Mouse (Mus musculus) midbrain, embryonic 12.5 days (tissue): ENCODE results near the gene Megf6. TPM values are rescaled to one million over a fixed set of nuclear protein-coding genes. Genes with fewer than 3 reads are reported as not detected.

Experiments
- ATAC-seq: fragments of 200-750 bp; cut with Nextera tagmentation; 2 replicates; pipeline ENCODE4 v1.8.0; 2017; ENCODE audit warnings: low read depth, moderate TSS enrichment, moderate library complexity; ENCODE audit not compliant: low FRiP score
- H3K27ac ChIP-seq: fragments of 300-500 bp; sonication (generic); replicated peaks from 2 replicates; pipeline ENCODE4 v1.5.1; 2016; ENCODE audit warnings: mild to moderate bottlenecking
- H3K27me3 ChIP-seq: fragments of 300-500 bp; sonication (generic); 2 replicates; pipeline ENCODE4 v1.6.1; 2016; ENCODE audit warnings: mild to moderate bottlenecking
- H3K36me3 ChIP-seq: fragments of 300-500 bp; sonication (generic); 2 replicates; pipeline ENCODE4 v1.6.1; 2016
- H3K4me1 ChIP-seq: fragments of 300-500 bp; sonication (generic); 2 replicates; pipeline ENCODE4 v1.6.1; 2016
- H3K4me2 ChIP-seq: fragments of 300-500 bp; sonication (generic); replicated peaks from 2 replicates; pipeline ENCODE4 v1.6.1; 2016; ENCODE audit warnings: mild to moderate bottlenecking, moderate library complexity
- H3K4me3 ChIP-seq: fragments of 300-500 bp; sonication (generic); 2 replicates; pipeline ENCODE4 v1.5.1; 2016; ENCODE audit warnings: mild to moderate bottlenecking
- H3K9ac ChIP-seq: fragments of 300-500 bp; sonication (generic); replicated peaks from 2 replicates; pipeline ENCODE4 v1.6.1; 2016; ENCODE audit warnings: mild to moderate bottlenecking, moderate library complexity
- H3K9me3 ChIP-seq: fragments of 300-500 bp; sonication (generic); 2 replicates; pipeline ENCODE4 v1.6.1; 2016; ENCODE audit warnings: mild to moderate bottlenecking
- WGBS: fragments of 180-500 bp; shearing (Covaris S2); methylation state at CpG from one replicate; pipeline ENCODE4 v1.1.7; 2016; 5-methylcytosine and 5-hydroxymethylcytosine counted together
- polyA plus RNA-seq: library from polyadenylated mRNA; unstranded; fragments of >200 nt; fragmentation: Nextera tagmentation; extraction: Ambion mirVana; gene quantifications from 2 replicates; pipeline ENCODE4 v1.2.1, GENCODE M21; 2016

The Megf6 gene
- polyA plus RNA-seq, 1 experiment from 2014 or later: 29.5 TPM

DNA sequence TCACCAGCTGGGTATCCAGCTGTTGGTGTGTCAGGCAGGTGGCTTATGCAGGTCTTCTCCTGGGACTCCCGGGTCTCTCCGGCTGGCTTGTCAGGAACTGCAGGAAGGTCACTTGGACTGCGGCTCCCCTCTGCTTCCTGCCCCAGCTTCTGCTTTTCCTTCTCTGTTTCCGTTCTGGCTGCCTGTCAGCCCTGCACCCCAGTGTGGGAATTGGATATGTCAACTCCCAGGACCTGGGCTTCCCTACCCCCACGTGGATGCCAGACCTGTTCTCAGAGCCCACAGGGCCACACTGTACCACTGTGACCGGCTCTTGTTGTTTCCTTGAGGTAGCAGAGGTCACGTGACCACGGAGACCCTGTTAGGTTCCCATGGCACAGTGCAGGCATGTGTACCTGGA is 18.4 kb downstream of the Megf6 start:
- Histone ChIP-seq H3K36me3 (no peaks in the 10 kb centered on the region), H3K4me3 (no peak overlapping the region), H3K4me2 (no peak overlapping the region), H3K9me3 (no peaks in the 10 kb centered on the region), H3K27ac (no peak overlapping the region), H3K9ac (no peak overlapping the region), H3K4me1 (no peaks in the 10 kb centered on the region), H3K27me3 (no peaks in the 10 kb centered on the region)
- no peak for ATAC-seq
- 75% methylated on average over 8 of the region's 8 CpGs for WGBS

DNA sequence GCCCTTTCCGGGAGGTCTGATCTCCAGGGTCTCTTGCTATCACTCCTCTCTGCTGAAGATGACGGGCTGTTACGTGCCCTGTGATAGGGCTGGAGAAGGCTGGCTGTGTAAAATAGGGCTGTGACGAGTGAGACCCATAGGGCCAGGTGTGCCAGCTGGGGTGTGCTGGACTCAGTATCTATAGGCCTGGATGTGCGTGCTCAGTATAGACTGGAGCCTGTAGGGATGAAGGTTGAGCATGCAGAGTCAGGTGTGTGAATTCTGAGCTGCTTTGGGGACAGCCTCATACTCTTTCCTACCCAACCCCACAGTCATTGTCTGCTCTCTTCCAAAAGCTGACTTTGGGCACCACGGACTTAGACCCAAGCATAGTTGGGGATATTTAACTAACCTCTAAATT is 27.4 kb downstream of the Megf6 start:
- ATAC-seq: peak; percentile 27
- peak overlapping the region; percentile 61; the same call in 1 of the 2 replicates for H3K27ac ChIP-seq
- peaks cover 23% of the 10 kb centered on the region for H3K4me1 ChIP-seq
- H3K4me2 ChIP-seq: no peak overlapping the region
- H3K9me3 ChIP-seq: no peaks in the 10 kb centered on the region
- H3K9ac ChIP-seq: no peak overlapping the region
- H3K4me3 ChIP-seq: no peak overlapping the region
- no peaks in the 10 kb centered on the region for H3K27me3 ChIP-seq
- no peaks in the 10 kb centered on the region for H3K36me3 ChIP-seq
- 44% methylated on average over 6 of the region's 6 CpGs for WGBS

DNA sequence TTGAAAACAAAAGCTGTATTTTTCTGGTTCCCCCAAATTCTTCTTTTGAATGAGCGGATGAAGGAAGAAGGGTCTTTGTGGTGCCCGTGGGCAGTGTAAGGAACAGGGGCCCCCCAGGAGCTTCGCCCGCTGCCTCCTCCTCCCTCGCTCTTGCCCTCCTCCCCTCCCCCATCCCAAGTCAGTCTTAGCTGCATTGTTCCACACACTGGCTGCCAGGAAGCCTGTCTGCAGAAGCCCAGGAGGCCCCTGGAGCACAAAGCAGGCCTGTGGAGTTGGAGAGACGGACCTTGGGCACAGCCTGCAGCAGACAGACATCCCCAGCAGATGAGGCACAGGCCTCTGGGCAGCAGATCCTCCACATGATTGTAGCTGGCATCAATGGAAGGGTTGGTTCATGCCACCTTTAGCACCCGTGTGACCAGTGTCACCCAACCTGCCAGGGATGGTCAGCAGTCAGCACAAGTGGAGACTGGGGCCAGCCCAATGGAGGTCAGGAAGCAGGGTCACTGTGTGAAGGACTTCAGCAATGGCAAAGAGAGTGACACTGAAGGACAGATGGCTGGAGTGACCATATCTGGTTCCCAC is 27.9 kb downstream of the Megf6 start:
- Histone ChIP-seq H3K27ac (peak overlapping the region; percentile 61), H3K4me2 (peak overlapping the region; percentile 21), H3K36me3 (no peaks in the 10 kb centered on the region), H3K9me3 (no peaks in the 10 kb centered on the region), H3K4me3 (no peak overlapping the region), H3K4me1 (peaks cover 23% of the 10 kb centered on the region), H3K9ac (no peak overlapping the region), H3K27me3 (no peaks in the 10 kb centered on the region)
- WGBS: 13% methylated on average over 7 of the region's 7 CpGs
- peak; percentile 72 for ATAC-seq

DNA sequence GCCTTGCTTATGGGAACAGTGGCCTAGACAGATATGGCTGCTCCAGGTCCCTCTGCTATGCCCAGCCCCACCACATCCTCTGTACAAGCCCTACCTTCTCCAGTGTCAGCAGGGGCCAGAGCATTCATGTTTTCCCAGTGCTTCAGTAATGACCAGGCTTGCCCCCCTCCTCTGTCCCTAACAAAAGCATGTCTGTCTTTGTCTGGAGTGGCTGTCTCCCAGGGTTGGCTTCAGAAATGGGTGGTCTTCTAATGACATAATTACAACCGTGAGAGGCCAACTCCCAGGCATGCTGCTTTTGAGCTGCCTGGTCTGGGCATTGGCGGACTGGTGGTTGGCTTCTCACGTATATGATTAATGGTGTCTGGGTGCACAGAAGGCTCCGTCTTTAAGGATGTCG is 31.0 kb downstream of the Megf6 start:
- no peak overlapping the region for H3K4me2 ChIP-seq
- peaks cover 23% of the 10 kb centered on the region for H3K4me1 ChIP-seq
- no peak overlapping the region for H3K9ac ChIP-seq
- 74% methylated on average over 5 of the region's 5 CpGs for WGBS
- H3K4me3 ChIP-seq: no peak overlapping the region
- H3K36me3 ChIP-seq: no peaks in the 10 kb centered on the region
- H3K9me3 ChIP-seq: no peaks in the 10 kb centered on the region
- no peak for ATAC-seq
- H3K27ac ChIP-seq: no peak overlapping the region
- H3K27me3 ChIP-seq: no peaks in the 10 kb centered on the region

- Histone ChIP-seq H3K27me3 (no peaks in the 10 kb centered on the region), H3K9me3 (no peaks in the 10 kb centered on the region), H3K4me2 (no peak overlapping the region), H3K27ac (no peak overlapping the region), H3K9ac (no peak overlapping the region), H3K4me1 (peaks cover 4% of the 10 kb centered on the region; the same call in 1 of the 2 replicates), H3K36me3 (no peaks in the 10 kb centered on the region), H3K4me3 (no peak overlapping the region)
- no peak for ATAC-seq
- WGBS: 75% methylated on average over 7 of the region's 7 CpGs
Measured at GRCm38 (mm10) chr4:154204532-154204931, 34.0 kb downstream of the Megf6 start.

DNA sequence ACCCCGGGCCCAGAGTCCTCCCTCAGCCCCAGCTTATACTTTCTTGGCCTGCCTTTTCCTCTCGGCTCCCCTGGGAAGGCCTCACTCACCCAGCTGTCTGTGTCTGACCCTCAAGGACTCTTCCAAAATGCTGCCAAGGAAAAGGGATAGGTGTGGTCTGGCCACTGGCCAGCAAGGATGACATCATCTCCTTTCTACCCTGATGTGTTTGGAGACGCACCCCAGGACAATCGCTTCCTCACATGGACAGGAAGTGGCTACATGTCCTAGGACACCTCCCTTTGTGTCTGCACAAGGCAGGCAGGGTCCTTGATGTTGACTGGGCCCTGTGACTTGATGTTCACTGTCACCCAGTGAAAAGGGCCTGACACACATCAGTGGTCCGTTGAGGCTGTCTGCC is 34.9 kb downstream of the Megf6 start:
- H3K9ac ChIP-seq: no peak overlapping the region
- peaks cover 9% of the 10 kb centered on the region; the same call in 1 of the 2 replicates for H3K4me1 ChIP-seq
- no peaks in the 10 kb centered on the region for H3K36me3 ChIP-seq
- no peak for ATAC-seq
- 86% methylated on average over 5 of the region's 5 CpGs for WGBS
- H3K9me3 ChIP-seq: no peaks in the 10 kb centered on the region
- no peaks in the 10 kb centered on the region for H3K27me3 ChIP-seq
- H3K27ac ChIP-seq: no peak overlapping the region
- H3K4me2 ChIP-seq: no peak overlapping the region
- H3K4me3 ChIP-seq: no peak overlapping the region

- no peaks in the 10 kb centered on the region for H3K36me3 ChIP-seq
- no peaks in the 10 kb centered on the region for H3K27me3 ChIP-seq
- H3K4me3 ChIP-seq: no peak overlapping the region
- H3K9ac ChIP-seq: no peak overlapping the region
- H3K4me2 ChIP-seq: no peak overlapping the region
- 17% methylated on average over 5 of the region's 5 CpGs for WGBS
- H3K4me1 ChIP-seq: peaks cover 5% of the 10 kb centered on the region; the same call in 1 of the 2 replicates
- no peak for ATAC-seq
- no peak overlapping the region for H3K27ac ChIP-seq
- H3K9me3 ChIP-seq: no peaks in the 10 kb centered on the region
Measured at GRCm38 (mm10) chr4:154207261-154207660, 36.7 kb downstream of the Megf6 start.

- H3K9me3 ChIP-seq: no peaks in the 10 kb centered on the region
- no peak overlapping the region for H3K27ac ChIP-seq
- H3K27me3 ChIP-seq: no peaks in the 10 kb centered on the region
- H3K4me1 ChIP-seq: peaks cover 5% of the 10 kb centered on the region; the same call in 1 of the 2 replicates
- no peak for ATAC-seq
- no peaks in the 10 kb centered on the region for H3K36me3 ChIP-seq
- H3K4me3 ChIP-seq: no peak overlapping the region
- no peak overlapping the region for H3K9ac ChIP-seq
- WGBS: 70% methylated on average over 6 of the region's 6 CpGs
- no peak overlapping the region for H3K4me2 ChIP-seq
Measured at GRCm38 (mm10) chr4:154209054-154209453, 38.5 kb downstream of the Megf6 start.

DNA sequence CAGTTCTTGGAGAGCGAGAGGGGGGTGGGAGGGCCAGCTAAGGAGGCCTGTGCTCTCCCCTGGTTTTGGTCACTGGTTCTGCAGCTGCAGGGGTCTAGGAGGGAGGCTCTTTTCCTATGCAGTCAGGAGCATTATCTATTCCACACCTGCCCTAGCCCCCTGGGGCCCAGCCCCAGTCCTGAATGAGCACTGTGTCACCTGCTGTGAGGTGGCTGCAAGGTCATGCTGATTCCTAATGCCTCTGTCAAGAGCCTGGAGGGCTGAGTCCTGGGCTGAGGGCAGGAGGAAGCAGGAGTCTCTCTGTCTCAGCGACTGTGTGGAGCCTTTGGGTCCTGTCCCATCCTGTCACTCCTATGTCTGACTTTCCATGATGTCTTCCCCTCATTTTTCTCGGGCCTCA is 39.3 kb downstream of the Megf6 start:
- H3K4me3 ChIP-seq: no peak overlapping the region
- no peak overlapping the region for H3K9ac ChIP-seq
- no peak for ATAC-seq
- H3K36me3 ChIP-seq: no peaks in the 10 kb centered on the region
- H3K27me3 ChIP-seq: no peaks in the 10 kb centered on the region
- H3K4me1 ChIP-seq: peaks cover 5% of the 10 kb centered on the region; the same call in 1 of the 2 replicates
- no peaks in the 10 kb centered on the region for H3K9me3 ChIP-seq
- H3K27ac ChIP-seq: no peak overlapping the region
- no peak overlapping the region for H3K4me2 ChIP-seq
- 14% methylated on average over 3 of the region's 3 CpGs for WGBS

- Histone ChIP-seq H3K36me3 (no peaks in the 10 kb centered on the region), H3K4me3 (no peak overlapping the region), H3K4me2 (no peak overlapping the region), H3K27me3 (no peaks in the 10 kb centered on the region), H3K27ac (no peak overlapping the region), H3K9ac (no peak overlapping the region), H3K4me1 (peaks cover 5% of the 10 kb centered on the region; the same call in 1 of the 2 replicates), H3K9me3 (no peaks in the 10 kb centered on the region)
- 88% methylated on average over 13 of the region's 13 CpGs for WGBS
- ATAC-seq: no peak
Measured at GRCm38 (mm10) chr4:154211459-154211858, 40.9 kb downstream of the Megf6 start.

DNA sequence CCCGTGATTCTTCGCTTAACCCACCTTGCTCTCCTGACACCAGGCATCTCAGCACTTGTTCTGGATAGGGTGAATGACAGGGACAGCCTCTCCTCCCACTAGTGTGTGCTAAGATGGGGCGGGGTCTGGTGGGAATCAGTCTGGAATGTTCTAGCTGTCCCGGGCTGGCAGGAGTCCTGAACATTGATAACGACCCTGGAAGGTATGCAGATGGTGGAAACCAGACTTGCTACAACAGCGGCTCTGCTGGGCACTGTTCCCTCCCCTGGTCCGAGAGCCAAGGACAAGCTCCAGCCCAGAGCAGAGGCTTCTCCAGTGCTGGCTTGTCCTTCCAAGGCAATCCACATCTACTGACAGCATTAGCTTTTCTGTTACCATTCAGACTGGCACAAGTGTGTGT is 43.1 kb downstream of the Megf6 start:
- WGBS: 77% methylated on average over 7 of the region's 7 CpGs
- Histone ChIP-seq H3K4me3 (no peak overlapping the region), H3K27me3 (no peaks in the 10 kb centered on the region), H3K9me3 (no peaks in the 10 kb centered on the region), H3K36me3 (no peaks in the 10 kb centered on the region), H3K4me2 (no peak overlapping the region), H3K9ac (no peak overlapping the region), H3K4me1 (peaks cover 5% of the 10 kb centered on the region; the same call in 1 of the 2 replicates), H3K27ac (no peak overlapping the region)
- no peak for ATAC-seq

DNA sequence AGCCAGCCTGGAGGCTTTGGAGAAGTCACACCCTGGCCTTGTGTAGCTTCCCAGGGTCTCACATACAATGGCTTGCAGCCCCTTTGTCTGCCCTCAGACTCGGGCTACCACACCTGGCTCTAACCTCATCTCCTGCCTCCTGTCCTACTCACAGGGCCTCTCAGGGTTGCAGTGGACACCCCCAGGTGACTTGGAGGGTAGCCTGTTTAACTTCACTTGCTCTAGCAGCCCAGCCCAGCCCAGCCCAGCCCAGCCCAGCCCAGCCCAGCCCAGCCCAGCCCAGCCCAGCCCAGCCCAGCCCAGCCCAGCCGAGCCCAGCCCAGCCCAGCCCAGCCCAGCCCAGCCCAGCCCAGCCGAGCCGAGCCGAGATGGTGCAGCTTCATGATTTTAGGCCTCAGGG is 43.5 kb downstream of the Megf6 start:
- H3K9ac ChIP-seq: no peak overlapping the region
- no peaks in the 10 kb centered on the region for H3K27me3 ChIP-seq
- no peak overlapping the region for H3K27ac ChIP-seq
- no peak overlapping the region for H3K4me3 ChIP-seq
- no peaks in the 10 kb centered on the region for H3K9me3 ChIP-seq
- H3K36me3 ChIP-seq: no peaks in the 10 kb centered on the region
- 23% methylated on average over 5 of the region's 5 CpGs for WGBS
- H3K4me2 ChIP-seq: no peak overlapping the region
- ATAC-seq: no peak
- H3K4me1 ChIP-seq: peaks cover 5% of the 10 kb centered on the region; the same call in 1 of the 2 replicates
